Mouse (Mus musculus) left cerebral cortex, adult 18-20 months (tissue): Measurements from ENCODE around the gene Tnfrsf18. TPM values are rescaled to one million over a fixed set of nuclear protein-coding genes. Genes with fewer than 3 reads are reported as not detected.

Experiments
- DNase-seq, 2 experiments: peaks; one replicate each; pipeline ENCODE4 v3.0.0; 2021 to 2022; ENCODE audit warnings: low spot score in 2 of 2, mixed read lengths in 1 of 2
- microRNA-seq, 2 experiments: library from miRNA; unstranded; fragments of <30 nt; microRNA quantifications; one replicate each; pipeline ENCODE4 v1.2.0; 2021
- total RNA-seq, 2 experiments: library from RNA; stranded (reverse); gene quantifications; 2 replicates each; pipeline ENCODE4 v1.2.3; 2021

The Tnfrsf18 gene
- total RNA-seq, 2 experiments from 2014 or later: not detected

DNA sequence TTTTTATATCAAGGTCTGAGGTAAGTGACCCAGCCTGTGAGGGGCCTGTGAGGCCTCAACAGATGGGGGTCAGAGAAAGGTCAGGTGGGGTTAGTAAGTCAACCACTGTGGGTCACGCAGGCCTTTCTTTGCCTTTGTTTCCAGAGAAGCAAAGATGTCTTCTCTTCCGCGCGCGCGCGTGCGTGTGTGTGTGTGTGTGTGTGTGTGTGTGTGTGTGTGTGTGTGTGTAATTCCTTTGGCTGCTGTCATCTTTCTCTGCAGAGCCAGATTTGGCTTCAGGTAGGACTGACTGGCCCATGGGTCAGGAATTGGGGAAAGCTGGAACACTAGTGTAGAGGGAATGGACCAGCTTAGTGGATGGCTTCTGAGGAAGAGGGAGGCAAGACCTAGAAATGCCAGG, 43.7 kb downstream of the Tnfrsf18 start:
- no peak for DNase-seq

DNA sequence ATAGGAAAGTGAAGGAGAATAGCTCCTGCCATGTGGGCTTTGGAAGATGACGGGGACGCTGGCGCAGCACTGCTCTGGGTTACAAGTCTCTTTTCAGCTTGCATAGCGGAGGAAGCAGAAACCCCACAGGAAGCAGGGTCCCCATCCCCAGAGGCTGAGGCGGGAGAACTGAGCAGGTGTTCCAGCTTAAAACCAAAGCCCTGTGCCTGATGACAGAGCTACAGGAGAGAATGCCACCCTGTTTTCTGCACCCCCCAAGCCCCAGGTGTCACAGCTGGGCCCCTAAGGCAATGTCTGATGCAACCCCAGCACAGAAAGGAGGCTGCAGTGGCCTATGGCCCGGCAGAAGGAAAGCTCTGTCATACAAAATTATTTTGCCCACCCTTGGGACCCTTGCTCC, 44.3 kb downstream of the Tnfrsf18 start:
- no peak for DNase-seq

DNA sequence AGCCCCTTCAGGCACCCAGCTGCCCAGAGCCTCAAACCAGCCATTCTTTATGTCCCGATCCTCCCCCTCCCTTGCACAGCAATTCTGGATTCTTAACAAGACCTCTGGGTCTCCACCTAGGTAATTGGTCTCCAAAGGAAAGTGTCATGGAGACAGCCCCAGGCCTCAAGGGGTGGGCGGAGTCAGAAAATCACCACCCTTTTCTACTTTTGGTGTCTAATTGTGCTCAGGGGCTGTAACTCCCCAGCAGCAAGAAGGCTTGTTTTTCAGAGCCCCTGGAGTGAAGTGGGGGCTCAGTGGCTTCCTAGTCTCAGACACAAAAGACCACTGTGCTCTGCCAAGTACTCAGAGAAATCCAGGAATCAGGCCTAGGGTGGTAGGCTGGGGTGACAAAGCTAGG, 44.8 kb downstream of the Tnfrsf18 start:
- DNase-seq: no peak

DNA sequence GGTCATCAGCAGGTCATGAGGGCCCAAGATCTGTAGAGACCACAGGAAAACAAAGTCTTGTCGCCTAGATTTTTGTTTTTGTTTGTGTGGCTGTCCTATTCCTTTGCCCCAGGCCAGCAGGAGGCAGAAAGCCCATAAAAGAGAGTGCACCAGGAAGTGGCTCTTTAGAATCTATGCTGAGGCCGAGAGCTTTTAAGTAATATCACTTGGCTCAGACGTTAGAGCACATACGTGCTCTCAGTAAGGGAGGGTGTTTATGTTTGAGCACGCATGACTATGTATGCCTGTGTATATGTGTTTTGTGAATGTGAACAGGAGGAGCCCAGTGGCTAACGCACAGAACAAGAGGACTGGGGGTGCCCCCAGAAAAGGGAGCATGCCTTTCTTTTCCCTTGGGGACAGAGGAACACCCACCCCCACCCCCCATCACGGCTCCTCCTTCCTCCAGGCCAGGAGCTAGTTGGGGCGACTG, 51.0 kb downstream of the Tnfrsf18 start:
- DNase-seq: no peak

DNA sequence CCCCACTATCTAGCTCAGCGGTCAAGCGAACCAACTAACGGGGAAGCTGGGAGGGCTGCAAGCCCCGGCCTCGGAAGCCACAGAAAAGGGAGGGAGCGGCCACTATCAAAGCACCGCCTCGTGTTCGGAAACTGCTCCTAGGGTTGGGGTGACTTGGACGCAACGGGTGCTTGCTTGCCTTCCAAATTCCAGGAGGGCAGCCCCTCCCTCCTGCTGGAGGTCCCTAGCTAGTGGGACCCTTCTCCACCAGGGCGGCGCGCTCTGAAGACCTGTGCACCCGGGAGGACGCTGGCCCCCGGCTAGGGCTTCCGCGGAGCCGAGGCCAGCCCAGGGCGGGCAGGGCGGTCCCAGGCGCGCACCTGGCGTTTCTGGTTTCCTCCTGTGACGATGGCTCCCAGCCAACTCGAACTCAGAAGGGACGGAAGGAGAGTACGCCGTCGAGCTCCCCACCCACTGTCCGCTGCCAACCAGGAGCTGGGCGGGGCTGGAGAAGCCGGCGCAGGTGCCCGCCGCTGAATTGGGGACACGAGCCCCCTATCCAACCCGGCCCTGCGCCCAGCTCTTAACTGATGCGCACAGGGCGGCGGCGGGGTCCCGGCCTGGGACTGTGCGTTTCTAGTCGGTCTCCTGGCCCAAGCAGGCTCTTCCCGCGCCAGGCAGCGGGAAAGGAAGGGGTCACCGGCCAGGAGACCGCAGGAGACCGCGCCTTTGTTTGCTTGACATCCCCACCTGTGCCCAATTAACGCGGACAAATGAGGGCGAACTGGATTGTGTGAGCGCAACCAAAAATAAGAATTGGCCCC, 51.7 kb downstream of the Tnfrsf18 start:
- no peak for DNase-seq

Small RNA genes lying within 50 kb of the gene (microRNA-seq; reads per million reads assigned to microRNA genes)
- gene Mir200a (4.2 to 81.2 reads per million in 2 experiments), gene Mir200b (51.2 to 539 reads per million in 2 experiments), gene Mir429 (34.5 to 546 reads per million in 2 experiments)

Other genes with a start within 250 kb of the Tnfrsf18 start
- 10 to 100 TPM; 16.4 to 19.0 TPM for gene Tmem88b, start 240.3 kb upstream of the Tnfrsf18 start, total RNA-seq
- under 1 TPM in 1 of 2 experiments, not detected in 1; 0.44 TPM for gene Ankrd65, start 235.7 kb upstream of the Tnfrsf18 start, total RNA-seq
- gene Mrpl20, start 223.3 kb upstream of the Tnfrsf18 start, total RNA-seq: 10 to 100 TPM; 84.9 to 89.4 TPM
- 10 to 100 TPM; 60.1 to 65.5 TPM for gene Ccnl2, start 213.7 kb upstream of the Tnfrsf18 start, total RNA-seq
- gene Aurkaip1, start 194.9 kb upstream of the Tnfrsf18 start, total RNA-seq: 100 to 1,000 TPM; 103 to 110 TPM
- gene Mxra8, start 186.5 kb upstream of the Tnfrsf18 start, total RNA-seq: 1 to 10 TPM; 6.2 to 7.3 TPM
- 10 to 100 TPM; 88.0 to 96.3 TPM for gene Dvl1, start 178.8 kb upstream of the Tnfrsf18 start, total RNA-seq
- under 1 TPM; 0.23 TPM for gene Tas1r3, start 162.8 kb upstream of the Tnfrsf18 start, total RNA-seq
- 10 to 100 TPM; 23.1 to 33.8 TPM for gene Cptp, start 156.7 kb upstream of the Tnfrsf18 start, total RNA-seq
- 10 to 100 TPM; 31.7 to 33.9 TPM for gene Ints11, start 156.6 kb upstream of the Tnfrsf18 start, total RNA-seq
- 10 to 100 TPM; 54.9 to 58.6 TPM for gene Pusl1, start 134.4 kb upstream of the Tnfrsf18 start, total RNA-seq
- 100 to 1,000 TPM; 124 to 128 TPM for gene Acap3, start 134.3 kb upstream of the Tnfrsf18 start, total RNA-seq
- gene Ube2j2, start 82.3 kb upstream of the Tnfrsf18 start, total RNA-seq: 10 to 100 TPM; 67.6 to 70.3 TPM
- gene C1qtnf12, start 63.8 kb upstream of the Tnfrsf18 start, total RNA-seq: 10 to 100 TPM; 16.6 to 17.7 TPM
- gene B3galt6, start 33.5 kb upstream of the Tnfrsf18 start, total RNA-seq: 10 to 100 TPM in 1 of 2 experiments, 1 to 10 TPM in 1; 8.9 to 10.7 TPM
- gene Sdf4, start 33.3 kb upstream of the Tnfrsf18 start, total RNA-seq: 100 to 1,000 TPM; 213 to 215 TPM
- 1 to 10 TPM in 1 of 2 experiments, under 1 TPM in 1; 0.95 to 2.3 TPM for gene Tnfrsf4, start 12.3 kb upstream of the Tnfrsf18 start, total RNA-seq
- gene Ttll10, start 33.2 kb downstream of the Tnfrsf18 start, total RNA-seq: not detected
- gene 9430015G10Rik, start 83.8 kb downstream of the Tnfrsf18 start, total RNA-seq: 10 to 100 TPM; 29.4 to 30.7 TPM
- gene Rnf223, start 104.3 kb downstream of the Tnfrsf18 start, total RNA-seq: 1 to 10 TPM in 1 of 2 experiments, under 1 TPM in 1; 0.77 to 1.1 TPM
- gene Agrn, start 171.3 kb downstream of the Tnfrsf18 start, total RNA-seq: 100 to 1,000 TPM; 118 to 129 TPM
- 1 to 10 TPM in 1 of 2 experiments, under 1 TPM in 1; 0.63 to 1.4 TPM for gene Isg15, start 174.7 kb downstream of the Tnfrsf18 start, total RNA-seq
- gene AW011738, start 177.1 kb downstream of the Tnfrsf18 start, total RNA-seq: 1 to 10 TPM; 5.8 to 6.0 TPM
- under 1 TPM; 0.19 to 0.33 TPM for gene Perm1, start 189.7 kb downstream of the Tnfrsf18 start, total RNA-seq
- 10 to 100 TPM; 34.2 to 40.1 TPM for gene Plekhn1, start 208.7 kb downstream of the Tnfrsf18 start, total RNA-seq
- gene Noc2l, start 209.8 kb downstream of the Tnfrsf18 start, total RNA-seq: 10 to 100 TPM; 70.4 to 71.6 TPM
- 1 to 10 TPM; 4.0 to 5.6 TPM for gene Samd11, start 229.5 kb downstream of the Tnfrsf18 start, total RNA-seq